Mouse (Mus musculus) forebrain, postnatal 0 days (tissue): ENCODE data around the gene Sult5a1. TPM values are rescaled to one million over a fixed set of nuclear protein-coding genes. Genes with fewer than 3 reads are reported as not detected.
"Not testable (repeated sequence)": the region's sequence is repeated elsewhere in the genome, so short reads cannot be mapped to it uniquely, and the experiment has no call there.

Experiments used
- ATAC-seq: fragments of 200-750 bp; cut with Nextera tagmentation; 2 replicates; pipeline ENCODE4 v1.8.0; 2017; ENCODE audit warnings: mild to moderate bottlenecking, moderate library complexity
- DNase-seq: peaks from one replicate; pipeline ENCODE4 v3.0.0-alpha.2; 2015
- H3K27ac ChIP-seq: fragments of 300-500 bp; sonication (generic); 2 replicates; pipeline ENCODE4 v1.5.1; 2014; ENCODE audit warnings: low read depth, mild to moderate bottlenecking, antibody characterized with exemption, low read length, moderate library complexity, mixed read lengths
- H3K27me3 ChIP-seq: fragments of 300-500 bp; sonication (generic); 2 replicates; pipeline ENCODE4 v1.6.1; 2014; ENCODE audit warnings: mild to moderate bottlenecking, low read length, mixed read lengths; ENCODE audit not compliant: insufficient read depth
- H3K36me3 ChIP-seq: fragments of 300-500 bp; sonication (generic); 2 replicates; pipeline ENCODE4 v1.6.1; 2014; ENCODE audit warnings: mild to moderate bottlenecking, moderate library complexity; ENCODE audit not compliant: insufficient read depth
- H3K4me1 ChIP-seq: fragments of 300-500 bp; sonication (generic); 2 replicates; pipeline ENCODE4 v1.6.1; 2014; ENCODE audit warnings: antibody characterized with exemption; ENCODE audit not compliant: insufficient read depth
- H3K4me2 ChIP-seq: fragments of 300-500 bp; sonication (generic); 2 replicates; pipeline ENCODE4 v1.6.1; 2014; ENCODE audit warnings: low read depth, mild to moderate bottlenecking, moderate library complexity
- H3K4me3 ChIP-seq: fragments of 300-500 bp; sonication (generic); 2 replicates; pipeline ENCODE4 v1.5.1; 2014; ENCODE audit warnings: low read depth, low read length, mixed read lengths
- H3K9ac ChIP-seq: fragments of 300-500 bp; sonication (generic); 2 replicates; pipeline ENCODE4 v1.6.1; 2014; ENCODE audit warnings: mild to moderate bottlenecking
- H3K9me3 ChIP-seq: fragments of 300-500 bp; sonication (generic); 2 replicates; pipeline ENCODE4 v1.6.1; 2016; ENCODE audit warnings: low read length
- CTCF ChIP-seq: sonication (generic); IDR thresholded peaks from 2 replicates; pipeline ENCODE4 v1.5.1; 2016; ENCODE audit warnings: antibody characterized with exemption, control low read depth, low read depth
- WGBS: fragments of 180-500 bp; shearing (Covaris S2); extraction: QIAGEN DNeasy Blood & Tissue Kit; methylation state at CpG from one replicate; pipeline ENCODE4 v1.1.7; 2014; 5-methylcytosine and 5-hydroxymethylcytosine counted together
- polyA plus RNA-seq: library from polyadenylated mRNA; unstranded; fragments of >200 nt; fragmentation: Nextera tagmentation; extraction: Ambion mirVana; gene quantifications from 2 replicates; pipeline ENCODE4 v1.2.1, GENCODE M21; 2015
- total RNA-seq: library from RNA; depleted of rRNA; stranded (reverse); fragments of >200 nt; gene quantifications from 2 replicates; pipeline ENCODE4 v1.2.3, GENCODE M21; 2014

Gene Sult5a1
- total and polyA plus RNA-seq, 2 experiments from 2014 or later: 0.71 to 0.96 TPM

DNA sequence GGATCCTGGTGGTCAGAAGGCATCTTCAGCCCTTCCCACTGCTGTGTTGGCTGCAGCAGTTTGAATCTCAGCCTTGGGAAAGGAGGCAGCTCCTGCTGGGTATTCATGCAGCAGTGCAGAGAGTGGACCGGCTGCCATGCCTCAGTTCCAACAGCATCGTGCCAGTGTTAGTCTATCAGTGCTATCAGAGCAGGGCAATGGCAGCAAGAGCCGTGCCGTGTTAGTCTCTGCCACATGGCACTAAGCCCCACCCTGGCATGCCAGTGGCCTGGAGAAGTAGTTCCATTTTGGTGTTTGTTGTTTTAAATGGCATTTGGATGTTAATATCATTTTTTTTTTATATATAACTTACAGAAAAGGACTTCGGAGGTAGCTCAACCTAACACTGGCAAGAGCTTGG lies 49.2 kb downstream of the Sult5a1 start:
- WGBS: 84% methylated on average over 5 of the region's 5 CpGs
- no peak overlapping the region for H3K4me3 ChIP-seq
- no peak for TF ChIP-seq CTCF
- no peaks in the 10 kb centered on the region for H3K4me1 ChIP-seq
- DNase-seq (no peak), ATAC-seq (no peak)
- H3K9ac ChIP-seq: no peak overlapping the region
- no peaks in the 10 kb centered on the region for H3K27me3 ChIP-seq
- H3K4me2 ChIP-seq: no peak overlapping the region
- H3K9me3 ChIP-seq: no peaks in the 10 kb centered on the region
- H3K36me3 ChIP-seq: peaks cover 14% of the 10 kb centered on the region
- H3K27ac ChIP-seq: no peak overlapping the region

DNA sequence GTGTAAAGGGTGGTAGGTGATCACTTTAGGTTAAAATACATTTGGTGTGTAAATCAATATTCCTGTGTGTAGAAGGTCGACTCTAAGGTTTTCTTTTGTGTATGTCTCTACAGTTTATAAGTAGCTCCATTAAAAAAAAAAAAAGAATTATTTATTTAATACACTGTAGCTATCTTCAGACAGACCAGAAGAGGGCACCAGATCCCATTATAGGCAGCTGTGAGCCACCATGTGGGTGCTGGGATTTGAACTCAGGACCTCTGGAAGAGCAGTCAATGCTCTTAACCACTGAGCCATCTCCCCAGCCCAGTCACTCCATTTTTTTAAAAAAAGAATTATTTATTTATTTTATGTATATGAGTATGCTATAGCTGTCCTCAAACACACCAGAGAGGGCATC lies 50.1 kb downstream of the Sult5a1 start:
- Histone ChIP-seq H3K4me3 (no peak overlapping the region), H3K9ac (no peak overlapping the region), H3K27ac (no peak overlapping the region), H3K9me3 (no peaks in the 10 kb centered on the region), H3K27me3 (no peaks in the 10 kb centered on the region), H3K4me1 (0 out of 2 replicates have a peak, but pooled peaks cover 7% of the 10 kb centered on the region), H3K4me2 (no peak overlapping the region), H3K36me3 (peaks cover 22% of the 10 kb centered on the region)
- no peak for DNase-seq
- TF ChIP-seq CTCF: 0 out of 2 replicates have a peak, but pooled peaks have one; percentile 23
- no peak for ATAC-seq
- WGBS: 71% methylated on average over 1 of the region's 1 CpGs

DNA sequence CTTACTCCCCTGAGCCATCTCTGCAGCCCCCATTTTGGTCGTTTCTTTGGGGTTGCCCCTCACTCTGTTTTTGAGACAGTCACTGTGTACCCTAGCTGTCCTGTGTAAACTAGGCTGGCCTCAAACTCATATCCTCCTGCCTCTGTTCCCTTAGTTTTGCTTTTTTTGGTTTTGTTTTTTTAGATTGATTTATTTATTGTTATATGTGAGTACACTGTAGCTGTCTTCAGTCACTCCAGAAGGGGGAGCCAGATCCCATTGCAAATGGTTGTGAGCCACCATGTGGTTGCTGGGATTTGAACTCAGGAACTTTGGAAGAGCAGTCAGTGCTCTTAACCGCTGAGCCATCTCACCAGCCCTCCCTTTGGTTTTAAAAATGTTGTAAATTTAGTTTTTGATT lies 51.6 kb downstream of the Sult5a1 start:
- ATAC-seq: no peak
- WGBS: 54% methylated on average over 2 of the region's 2 CpGs
- no peaks in the 10 kb centered on the region for H3K9me3 ChIP-seq

DNA sequence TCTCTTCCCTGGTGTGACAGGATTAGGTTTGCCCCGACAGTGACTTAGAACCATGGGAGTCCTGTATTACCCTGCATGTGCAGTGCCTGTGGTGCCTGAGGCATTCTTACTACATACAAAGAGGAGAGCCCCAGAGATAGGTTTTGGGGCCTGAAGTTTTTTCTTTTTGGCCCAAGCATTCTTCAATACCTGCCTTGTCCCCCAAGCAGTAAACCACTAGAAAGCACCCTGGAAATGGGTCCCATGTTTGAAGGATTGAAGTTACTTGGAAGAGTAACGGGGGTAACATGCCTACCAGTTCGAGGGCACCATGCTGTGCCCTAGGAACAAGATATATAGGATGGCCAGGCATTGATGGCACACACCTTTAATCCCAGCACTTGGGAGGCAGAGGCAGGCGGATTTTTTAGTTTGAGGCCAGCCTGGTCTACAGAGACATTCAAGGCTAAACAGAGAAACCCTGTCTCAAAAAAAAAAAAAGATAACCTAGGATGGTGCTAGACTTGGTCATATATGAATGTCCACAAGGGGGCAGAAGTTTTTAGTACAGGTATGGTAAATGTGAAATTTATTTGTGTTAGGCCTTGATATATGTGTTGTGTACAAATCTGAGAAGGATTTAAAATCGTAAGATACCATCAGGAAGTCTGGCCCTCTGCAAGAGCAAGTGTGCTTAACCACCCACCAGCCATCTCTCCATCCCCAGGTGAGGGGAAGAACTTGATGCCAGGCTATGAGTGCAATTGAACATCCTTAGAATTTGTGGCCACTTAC lies 52.4 kb downstream of the Sult5a1 start:
- peak; percentile 69 for TF ChIP-seq CTCF
- no peak overlapping the region for H3K4me2 ChIP-seq
- H3K4me1 ChIP-seq: 0 out of 2 replicates have a peak, but pooled peaks cover 7% of the 10 kb centered on the region
- H3K27me3 ChIP-seq: no peaks in the 10 kb centered on the region
- WGBS: 64% methylated on average over 5 of the region's 5 CpGs
- H3K4me3 ChIP-seq: no peak overlapping the region
- H3K9ac ChIP-seq: no peak overlapping the region
- H3K36me3 ChIP-seq: peaks cover 22% of the 10 kb centered on the region
- DNase-seq: peak; percentile 76
- H3K27ac ChIP-seq: no peak overlapping the region
- no peak for ATAC-seq
- no peaks in the 10 kb centered on the region for H3K9me3 ChIP-seq

More for the DNA sequence above, 51.6 kb downstream of the Sult5a1 start:
- no peaks in the 10 kb centered on the region for H3K27me3 ChIP-seq
- H3K4me3 ChIP-seq: no peak overlapping the region
- 0 out of 2 replicates have a peak, but pooled peaks cover 7% of the 10 kb centered on the region for H3K4me1 ChIP-seq
- no peak overlapping the region for H3K4me2 ChIP-seq
- TF ChIP-seq CTCF: peak; percentile 61
- no peak overlapping the region for H3K9ac ChIP-seq
- H3K27ac ChIP-seq: no peak overlapping the region
- H3K36me3 ChIP-seq: peaks cover 22% of the 10 kb centered on the region
- no peak for DNase-seq

DNA sequence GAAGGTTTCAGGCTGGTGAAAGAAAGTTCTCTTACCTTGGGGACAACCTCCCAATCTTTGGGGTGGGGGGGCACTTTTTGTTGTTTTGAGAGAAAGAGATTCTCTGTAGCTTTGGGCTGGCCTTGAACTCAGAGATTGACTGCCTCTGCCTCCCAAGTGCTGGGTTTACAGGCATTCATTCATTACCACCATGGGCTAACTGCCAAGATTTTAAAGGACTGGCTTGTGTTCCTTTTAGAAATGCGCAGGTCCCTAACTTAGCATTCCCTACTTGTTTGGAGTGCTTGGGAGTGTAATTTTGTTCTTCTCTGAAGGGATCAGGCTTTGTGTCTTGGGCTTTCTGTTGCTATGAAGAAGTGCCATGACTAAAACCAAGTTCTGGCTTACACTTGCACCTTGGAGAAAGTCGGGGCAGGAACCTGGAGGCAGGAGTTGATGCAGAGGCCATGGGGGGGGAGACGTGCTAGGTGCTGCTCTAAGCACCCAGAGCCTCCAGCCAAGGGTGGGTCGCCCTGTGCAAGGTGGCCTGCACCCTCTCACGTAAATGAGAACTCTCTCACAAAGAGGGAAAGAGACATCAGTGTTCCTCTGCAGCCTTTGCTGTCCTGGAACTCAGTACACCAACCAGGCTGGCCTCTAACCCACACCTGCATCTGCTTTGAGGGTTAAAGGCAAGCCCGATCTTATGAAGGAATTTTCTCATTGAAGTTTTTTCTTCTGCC lies 53.9 kb downstream of the Sult5a1 start:
- H3K9ac ChIP-seq: peak overlapping the region; percentile 86; the same call in 1 of the 2 replicates
- ATAC-seq (no peak), DNase-seq (no peak)
- H3K4me1 ChIP-seq: 0 out of 2 replicates have a peak, but pooled peaks cover 7% of the 10 kb centered on the region
- no peaks in the 10 kb centered on the region for H3K9me3 ChIP-seq
- no peak for TF ChIP-seq CTCF
- peak overlapping the region; percentile 62; the same call in 1 of the 2 replicates for H3K4me3 ChIP-seq
- peak overlapping the region; percentile 67 for H3K4me2 ChIP-seq
- WGBS: 71% methylated on average over 6 of the region's 6 CpGs
- H3K36me3 ChIP-seq: peaks cover 22% of the 10 kb centered on the region
- H3K27ac ChIP-seq: no peak overlapping the region
- H3K27me3 ChIP-seq: no peaks in the 10 kb centered on the region

DNA sequence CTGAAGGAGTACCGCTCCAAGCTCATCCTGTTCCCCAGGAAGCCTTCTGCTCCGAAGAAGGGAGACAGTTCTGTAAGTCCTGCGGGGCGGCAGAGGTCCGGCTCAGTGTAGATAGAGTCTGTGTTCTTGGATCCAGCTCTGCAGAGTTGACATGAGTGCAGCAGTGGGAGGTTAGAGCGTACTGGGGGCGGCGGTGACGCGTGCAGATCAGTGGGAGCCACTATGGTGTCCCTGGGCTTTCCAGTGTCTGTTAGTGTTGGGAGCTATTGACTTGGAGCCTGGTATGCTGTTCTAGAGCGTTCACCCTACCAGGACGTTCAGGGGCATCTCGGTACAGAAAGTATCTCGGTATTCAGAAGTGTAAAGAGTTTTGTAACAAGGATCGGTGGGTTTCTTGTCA lies 54.8 kb downstream of the Sult5a1 start:
- H3K9ac ChIP-seq: peak overlapping the region; percentile 86
- ATAC-seq (no peak), DNase-seq (no peak)
- H3K9me3 ChIP-seq: no peaks in the 10 kb centered on the region
- no peak for TF ChIP-seq CTCF
- H3K36me3 ChIP-seq: peaks cover 22% of the 10 kb centered on the region
- H3K4me1 ChIP-seq: 0 out of 2 replicates have a peak, but pooled peaks cover 7% of the 10 kb centered on the region
- H3K4me2 ChIP-seq: peak overlapping the region; percentile 67
- no peaks in the 10 kb centered on the region for H3K27me3 ChIP-seq
- 16% methylated on average over 14 of the region's 15 CpGs for WGBS
- peak overlapping the region; percentile 62 for H3K4me3 ChIP-seq
- no peak overlapping the region for H3K27ac ChIP-seq

DNA sequence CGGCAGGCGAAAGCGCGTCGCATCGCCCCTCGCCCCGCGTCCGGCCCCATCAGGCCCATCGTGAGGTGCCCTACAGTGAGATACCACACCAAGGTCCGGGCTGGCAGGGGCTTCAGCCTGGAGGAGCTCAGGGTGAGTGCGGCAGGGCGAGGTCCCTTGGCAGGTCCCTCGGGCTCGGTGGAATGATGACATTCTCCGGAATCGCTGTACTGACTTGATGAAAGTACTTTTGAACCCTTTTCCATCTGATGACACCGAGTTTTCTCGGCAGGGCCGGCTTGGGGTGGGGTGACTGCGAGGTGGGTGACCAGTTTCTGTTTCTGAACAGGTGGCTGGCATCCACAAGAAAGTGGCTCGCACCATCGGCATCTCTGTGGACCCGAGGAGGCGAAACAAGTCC lies 55.3 kb downstream of the Sult5a1 start:
- Histone ChIP-seq H3K27ac (peak overlapping the region; percentile 91), H3K4me2 (peak overlapping the region; percentile 67), H3K4me3 (peak overlapping the region; percentile 62), H3K9ac (peak overlapping the region; percentile 86), H3K36me3 (peaks cover 26% of the 10 kb centered on the region)
- ATAC-seq, H3K27me3 ChIP-seq, DNase-seq, H3K4me1 ChIP-seq, H3K9me3 ChIP-seq: not testable (repeated sequence)
- under 1% methylated on average over 22 of the region's 26 CpGs for WGBS
